Mouse (Mus musculus): Measurements from ENCODE around the gene 9430038I01Rik. TPM values are rescaled to one million over a fixed set of nuclear protein-coding genes. Genes with fewer than 3 reads are reported as not detected.

9430038I01Rik gene
- total and polyA plus RNA-seq, 3 experiments = 7.4 to 14.6 (median 11.6) TPM

GRCm38 (mm10) chr7:137370175-137370574 is 40.4 kb downstream of the 9430038I01Rik start:
- Histone ChIP-seq H3K4me1 (ENCODE audit: control insufficient read depth in 1 of 2, insufficient read depth in 2 of 2) (no peaks in the 10 kb centered on the region), H3K9me3 (replicated peaks; ENCODE audit: low read length) (no peaks in the 10 kb centered on the region), H3K36me3 (replicated peaks in 1 of 2; ENCODE audit: control insufficient read depth in 1 of 2, insufficient read depth in 1 of 2, low read length in 1 of 2) (peaks cover 0 to 2% of the 10 kb centered on the region in 2 experiments), H3K79me2 (replicated peaks; ENCODE audit: control insufficient read depth, extremely low read depth, insufficient read depth, poor library complexity, severe bottlenecking) (no peaks in the 10 kb centered on the region), H3K27ac (ENCODE audit: insufficient read depth, low read depth) (no peak overlapping the region), H3K4me2 (ENCODE audit: insufficient read depth, low read depth, poor library complexity, severe bottlenecking) (no peak overlapping the region), H3K4me3 (replicated peaks in 1 of 3; ENCODE audit: low read depth in 2 of 3, low read length in 2 of 3, poor library complexity in 1 of 3) (no peak overlapping the region), H3K27me3 (replicated peaks) (peaks cover 14% of the 10 kb centered on the region), H3K9ac (ENCODE audit: insufficient read depth, low read depth) (no peak overlapping the region)
- no peak for TF ChIP-seq ZC3H11A (IDR thresholded peaks at IDR 0.05; ENCODE audit: low read depth, low read length)
- no peak for TF ChIP-seq MXI1 (IDR thresholded peaks at IDR 0.05; ENCODE audit: low read depth, low read length)
- no peak for TF ChIP-seq BHLHE40 (IDR thresholded peaks at IDR 0.05; ENCODE audit: low read depth, low read length)
- no peak for TF ChIP-seq E2F4 (IDR thresholded peaks at IDR 0.05; ENCODE audit: insufficient replicate concordance, low read depth, low read length)
- TF ChIP-seq ETS1 (conservative IDR thresholded peaks at IDR 0.05; ENCODE audit: low read depth, low read length) = no peak
- no peak for TF ChIP-seq USF2 (conservative IDR thresholded peaks at IDR 0.05; ENCODE audit: low read depth, low read length)
- TF ChIP-seq ZKSCAN1 (IDR thresholded peaks at IDR 0.05; ENCODE audit: borderline replicate concordance, low read depth, low read length) = no peak
- no peak for TF ChIP-seq CHD1 (IDR thresholded peaks at IDR 0.05; ENCODE audit: low read depth, low read length)
- TF ChIP-seq SIN3A (IDR thresholded peaks at IDR 0.05; ENCODE audit: low read length) = no peak
- no peak for TF ChIP-seq TBP (conservative IDR thresholded peaks at IDR 0.05; ENCODE audit: low read depth, low read length)
- dilution Hi-C loops (cut with MboI; ENCODE audit: extremely low pct_ligation_motif_present, extremely low pct_unique_long_range_greater_than_20kb, low sequenced_read_pairs) (no loop called here), in situ Hi-C loops (cut with MboI; ENCODE audit: low pct_ligation_motif_present, low pct_unique_long_range_greater_than_20kb, low sequenced_read_pairs) (no loop called here)
- no peak for DNase-seq (ENCODE audit: extremely low read depth)

DNA sequence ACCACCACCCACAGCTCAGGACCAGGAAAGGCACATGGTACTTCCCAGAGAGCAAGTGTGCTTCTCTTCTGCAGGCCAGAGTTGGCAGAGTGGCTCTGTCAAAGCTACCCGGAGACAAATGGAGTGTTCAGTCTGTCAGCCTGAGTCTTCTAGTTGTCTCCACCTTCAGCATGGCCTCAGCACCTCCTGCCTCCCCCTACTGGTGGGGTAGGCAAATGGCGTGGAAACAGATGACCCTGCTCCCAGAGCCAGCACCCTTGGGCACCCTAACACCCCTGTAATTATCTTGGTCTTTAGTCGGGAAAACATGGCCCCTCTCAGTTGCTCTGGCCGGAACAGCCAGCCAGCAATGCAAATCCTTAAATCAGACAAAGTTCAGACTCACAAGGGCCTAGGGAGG is 43.8 kb downstream of the 9430038I01Rik start:
- Histone ChIP-seq H3K36me3 (replicated peaks in 1 of 2; ENCODE audit: control insufficient read depth in 1 of 2, insufficient read depth in 1 of 2, low read length in 1 of 2) (no peaks in the 10 kb centered on the region), H3K9ac (ENCODE audit: insufficient read depth, low read depth) (no peak overlapping the region), H3K79me2 (replicated peaks; ENCODE audit: control insufficient read depth, extremely low read depth, insufficient read depth, poor library complexity, severe bottlenecking) (no peaks in the 10 kb centered on the region), H3K27me3 (replicated peaks) (peaks cover 35% of the 10 kb centered on the region), H3K4me2 (ENCODE audit: insufficient read depth, low read depth, poor library complexity, severe bottlenecking) (no peak overlapping the region), H3K4me3 (replicated peaks in 1 of 3; ENCODE audit: low read depth in 2 of 3, low read length in 2 of 3, poor library complexity in 1 of 3) (no peak overlapping the region), H3K27ac (ENCODE audit: insufficient read depth, low read depth) (no peak overlapping the region), H3K4me1 (ENCODE audit: control insufficient read depth in 1 of 2, insufficient read depth in 2 of 2) (no peaks in the 10 kb centered on the region), H3K9me3 (replicated peaks; ENCODE audit: low read length) (no peaks in the 10 kb centered on the region)
- DNase-seq (ENCODE audit: extremely low read depth) = peak; percentile 17
- TF ChIP-seq SMC3 (IDR thresholded peaks at IDR 0.05; ENCODE audit: low read depth, low read length) = peak; percentile 36; the same call in 1 of the 2 replicates
- TF ChIP-seq HCFC1 (IDR thresholded peaks at IDR 0.05; ENCODE audit: low read depth, low read length) = no peak
- TF ChIP-seq EP300 (IDR thresholded peaks at IDR 0.05; ENCODE audit: low read length) = no peak
- peak in 1 of 2 experiments; percentile 58; a peak in 2 of 4 replicates for TF ChIP-seq CTCF (conservative IDR thresholded peaks at IDR 0.05 in 1 of 2, IDR thresholded peaks at IDR 0.05 in 1 of 2; ENCODE audit: low read depth in 2 of 2, low read length in 2 of 2)
- no peak for TF ChIP-seq JUN (IDR thresholded peaks at IDR 0.05; ENCODE audit: insufficient read depth, low read depth, low read length)
- no peak for TF ChIP-seq SIN3A (IDR thresholded peaks at IDR 0.05; ENCODE audit: low read length)
- no peak for TF ChIP-seq TCF12 (IDR thresholded peaks at IDR 0.05; ENCODE audit: low read depth, low read length)
- peak; percentile 31 for TF ChIP-seq RAD21 (IDR thresholded peaks at IDR 0.05; ENCODE audit: low read depth, low read length)
- TF ChIP-seq CHD2 (IDR thresholded peaks at IDR 0.05; ENCODE audit: low read length) = no peak
- no peak for TF ChIP-seq NRF1 (IDR thresholded peaks at IDR 0.05; ENCODE audit: low read depth, low read length)
- TF ChIP-seq ZC3H11A (IDR thresholded peaks at IDR 0.05; ENCODE audit: low read depth, low read length) = no peak
- no peak for TF ChIP-seq UBTF (IDR thresholded peaks at IDR 0.05; ENCODE audit: low read depth, low read length)
- TF ChIP-seq USF2 (conservative IDR thresholded peaks at IDR 0.05; ENCODE audit: low read depth, low read length) = no peak
- TF ChIP-seq MEF2A (IDR thresholded peaks at IDR 0.05; ENCODE audit: borderline replicate concordance, low read depth, low read length) = no peak
- no peak for TF ChIP-seq CHD1 (IDR thresholded peaks at IDR 0.05; ENCODE audit: low read depth, low read length)
- dilution Hi-C loops (cut with MboI; ENCODE audit: extremely low pct_ligation_motif_present, extremely low pct_unique_long_range_greater_than_20kb, low sequenced_read_pairs) = no loop called here
- in situ Hi-C loops (cut with MboI; ENCODE audit: low pct_ligation_motif_present, low pct_unique_long_range_greater_than_20kb, low sequenced_read_pairs) = no loop called here

All from CH12.LX (cell line).